Mouse (Mus musculus): ENCODE results near the gene Fmnl2.

- TF ChIP-seq POLR2A (IDR thresholded peaks at IDR 0.05; ENCODE audit: control insufficient read depth, low read depth, low read length) = no peak
- no peak for TF ChIP-seq CTCF (IDR thresholded peaks at IDR 0.05; ENCODE audit: control insufficient read depth, insufficient read depth, insufficient replicate concordance, low read depth, low read length)
Observed at GRCm38 (mm10) chr2:52818944-52819343, 38.7 kb upstream of the Fmnl2 start.

Data from testis, adult 2 months (tissue).